Mouse (Mus musculus) liver, embryonic 14.5 days (tissue): ENCODE data around the gene Abhd17c.

Experiments
- CTCF ChIP-seq: IDR thresholded peaks from 2 replicates; pipeline ENCODE4 v1.5.1; 2016; ENCODE audit warnings: antibody characterized with exemption, low read depth, control low read depth
- EP300 ChIP-seq: IDR thresholded peaks from 2 replicates; pipeline ENCODE4 v1.6.1; 2016; ENCODE audit warnings: antibody characterized with exemption, low read depth

- TF ChIP-seq EP300 (no peak), CTCF (no peak)
Observed at GRCm38 (mm10) chr7:84150361-84151000, 1.2 kb downstream of the Abhd17c start.
